Mouse (Mus musculus) lung, postnatal 25 days (tissue): ENCODE measurements at regions not wholly inside any gene's neighbourhood (a gene's known extent, or its start where the extent isn't known, plus 50 kb on each side); places are given as distances from the start of the nearest gene placed in this dataset.
A peak's percentile ranks its signal among the peaks of the same experiment; 100 is the strongest.

Experiments used
- DNase-seq: peaks from one replicate; pipeline ENCODE4 v3.0.0; 2022; ENCODE audit warnings: low spot score

DNA sequence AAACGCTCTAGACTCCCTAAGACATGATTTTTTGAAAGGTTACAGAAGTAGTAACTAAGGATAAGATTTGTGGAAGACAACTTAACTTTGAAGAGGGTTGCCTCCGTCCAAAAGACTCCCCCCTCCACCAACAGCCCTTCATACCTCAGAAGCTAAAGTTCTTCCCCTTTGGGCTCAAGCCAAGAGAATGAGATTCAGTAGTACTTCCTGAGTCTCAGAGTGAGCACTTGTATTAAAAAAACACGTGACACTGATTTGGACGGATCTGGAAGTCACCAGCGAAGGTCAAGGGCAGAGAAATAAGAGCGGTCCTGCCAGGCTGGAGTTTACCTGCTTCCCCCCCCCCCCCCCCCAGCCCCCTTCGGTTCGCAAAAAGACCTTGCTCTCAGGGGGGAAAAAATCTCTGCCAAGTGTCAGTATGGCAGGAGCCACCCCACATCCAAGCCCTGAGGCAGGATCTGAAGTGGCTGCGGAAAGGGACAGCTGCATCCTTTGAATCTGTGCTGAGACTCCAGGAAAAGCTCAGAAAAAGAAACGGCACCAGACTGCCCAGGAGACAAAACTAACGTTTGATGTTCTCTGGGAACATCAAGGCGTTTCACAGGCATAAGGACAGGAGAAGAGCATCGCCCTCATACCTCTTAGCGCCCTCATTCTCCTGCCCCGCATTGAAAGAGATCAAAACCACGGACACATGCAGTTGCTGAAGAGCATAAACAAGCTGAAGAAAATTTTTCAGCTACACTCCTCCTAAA lies 341.2 kb upstream of the Atp2b1 start:
- peak; percentile 26 for DNase-seq

DNA sequence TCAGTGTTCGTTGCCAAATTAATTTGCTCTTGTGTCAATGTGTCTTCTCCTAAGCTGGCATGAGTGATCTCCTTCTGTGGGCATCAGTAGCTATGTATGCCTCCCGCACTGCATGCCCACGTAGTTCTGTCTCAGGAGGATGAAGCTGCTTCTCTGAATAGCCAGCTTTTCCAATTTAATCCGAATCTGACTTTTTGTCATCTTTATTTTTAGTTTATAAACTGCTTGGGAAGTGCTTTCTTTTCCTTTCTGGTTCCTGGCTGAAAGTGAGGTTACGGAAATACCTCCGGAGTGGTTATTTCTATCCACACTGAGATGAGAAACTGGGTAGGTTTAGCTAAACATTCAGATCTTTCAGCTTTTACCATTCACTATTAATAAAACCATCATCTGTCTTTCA lies 337.2 kb upstream of the Atp2b1 start:
- DNase-seq, result no peak

DNA sequence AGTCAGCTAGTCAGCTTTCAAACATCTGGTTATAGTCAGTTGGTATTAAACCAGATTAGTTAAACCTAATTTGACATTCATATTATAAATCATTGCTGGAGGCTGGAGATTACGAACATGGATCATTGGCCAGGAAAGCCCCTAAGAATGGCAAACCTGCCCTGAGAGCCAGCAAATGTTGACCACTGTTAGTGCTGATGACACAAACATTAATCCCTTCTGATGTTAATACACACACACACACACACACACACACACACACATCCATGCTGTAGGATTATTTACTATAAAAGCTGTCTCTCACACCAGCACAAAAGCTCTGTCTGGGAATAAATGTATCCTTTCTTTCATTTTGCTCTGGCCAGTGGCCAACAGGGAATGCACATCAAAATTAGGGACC lies 329.4 kb upstream of the Atp2b1 start:
- DNase-seq, result no peak

DNA sequence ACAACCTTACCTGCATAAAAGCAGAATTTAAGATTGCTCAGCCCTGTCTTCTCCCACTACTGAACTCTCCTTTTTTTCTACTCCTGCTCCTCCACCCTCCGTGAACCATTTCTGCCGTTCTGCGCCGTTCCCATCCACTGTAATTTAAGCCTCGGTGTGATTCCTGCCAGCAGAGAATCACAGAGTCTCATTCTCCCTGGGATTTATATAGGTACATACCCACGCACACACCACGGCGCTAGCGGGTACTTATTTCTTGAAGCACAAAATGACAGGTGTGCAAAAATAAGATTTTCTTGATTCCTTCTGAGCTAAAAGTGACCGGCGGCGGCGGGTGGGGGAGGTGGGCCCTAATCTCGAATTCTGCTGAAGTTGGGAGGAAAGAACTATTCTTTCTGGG lies 324.5 kb upstream of the Atp2b1 start:
- DNase-seq, result no peak

DNA sequence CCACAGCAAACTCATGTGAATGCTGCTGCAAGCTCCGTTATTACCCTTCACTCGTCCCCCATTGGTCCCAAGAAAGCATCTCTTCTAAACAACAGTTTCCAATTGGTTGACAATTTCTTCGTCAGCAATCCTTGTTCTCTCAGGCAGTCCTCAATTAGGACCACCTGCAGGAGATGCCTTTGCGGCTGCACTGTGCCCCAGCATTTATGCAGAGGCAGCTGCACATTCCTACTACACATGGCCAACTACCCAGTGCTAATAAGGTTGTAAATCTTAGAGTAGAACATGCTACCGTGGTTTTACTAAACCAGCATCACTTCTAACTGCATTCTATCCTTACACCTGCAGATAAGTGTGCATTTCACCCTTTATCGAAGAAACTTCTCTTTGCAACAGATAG lies 322.1 kb upstream of the Atp2b1 start:
- DNase-seq, result no peak

DNA sequence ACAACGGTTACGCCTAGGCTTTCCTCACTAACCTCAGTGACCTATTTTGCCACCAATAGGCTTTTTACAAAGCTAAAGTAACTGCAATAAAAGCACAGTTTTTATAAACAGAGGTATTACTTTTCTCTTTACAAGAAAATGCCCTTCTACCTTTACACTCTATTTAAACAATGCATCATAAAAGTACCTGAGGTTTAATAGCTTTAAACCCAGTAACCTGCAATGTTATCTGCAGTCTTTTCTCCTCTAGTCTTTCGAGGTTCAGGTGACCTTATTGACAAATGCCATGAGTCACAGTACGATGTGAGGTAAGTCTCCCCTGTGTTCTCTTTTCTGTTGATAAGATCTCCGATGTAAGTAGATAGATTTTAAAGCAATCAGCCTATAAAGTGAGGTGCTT lies 320.3 kb upstream of the Atp2b1 start:
- no peak for DNase-seq

DNA sequence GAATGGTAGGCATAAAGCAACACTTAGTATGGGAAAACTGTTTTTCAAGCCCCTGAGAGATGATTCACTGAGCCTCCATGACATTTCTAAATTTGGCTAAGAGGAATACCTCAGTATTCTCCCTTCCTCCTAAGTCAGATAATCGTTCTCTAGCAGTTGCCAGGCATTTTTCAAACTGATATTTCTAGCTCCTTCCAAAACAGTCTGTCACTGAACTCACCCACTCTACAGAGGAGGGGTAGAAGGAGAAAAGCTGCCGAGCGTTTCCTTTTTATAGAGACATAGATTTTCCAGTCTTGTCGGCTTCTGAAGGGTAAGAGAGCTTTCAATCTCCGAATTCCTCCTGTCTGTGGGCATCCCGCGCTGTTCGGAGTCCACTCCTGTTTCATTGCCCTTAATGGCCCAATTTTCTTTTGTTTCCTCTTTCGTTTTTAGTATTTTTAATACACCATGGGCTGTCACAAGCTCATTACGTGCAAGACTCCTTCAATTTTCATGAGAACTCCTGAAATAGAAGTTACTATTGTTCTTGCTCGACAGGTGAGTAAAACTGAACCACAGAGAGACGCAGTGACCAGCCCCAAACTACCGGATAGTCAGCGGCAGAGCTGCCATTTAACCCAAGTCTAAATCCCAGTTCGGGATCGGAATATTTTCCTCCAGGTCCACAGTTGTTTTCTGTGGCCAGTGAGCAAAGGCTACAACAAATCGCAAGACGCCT lies 305.8 kb upstream of the Atp2b1 start:
- no peak for DNase-seq

DNA sequence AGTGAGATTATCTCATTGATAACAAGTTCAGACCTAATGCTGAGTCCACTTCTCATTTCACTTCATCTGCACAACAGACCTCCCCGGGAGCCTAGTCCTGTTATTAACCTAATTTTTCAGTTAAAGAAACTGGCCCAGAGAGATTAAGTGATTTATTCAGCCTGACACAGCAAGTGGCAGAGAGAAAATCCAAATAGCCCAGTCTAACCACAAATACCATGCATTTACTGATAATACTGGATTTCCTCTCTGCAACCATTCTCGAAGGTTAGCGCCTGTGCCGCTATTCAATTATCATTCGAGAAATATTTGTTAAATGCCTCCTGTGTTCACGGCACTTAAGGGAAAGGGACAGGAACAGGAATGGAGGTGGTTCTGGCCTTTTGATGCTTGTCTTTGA lies 303.5 kb upstream of the Atp2b1 start:
- DNase-seq, result no peak

DNA sequence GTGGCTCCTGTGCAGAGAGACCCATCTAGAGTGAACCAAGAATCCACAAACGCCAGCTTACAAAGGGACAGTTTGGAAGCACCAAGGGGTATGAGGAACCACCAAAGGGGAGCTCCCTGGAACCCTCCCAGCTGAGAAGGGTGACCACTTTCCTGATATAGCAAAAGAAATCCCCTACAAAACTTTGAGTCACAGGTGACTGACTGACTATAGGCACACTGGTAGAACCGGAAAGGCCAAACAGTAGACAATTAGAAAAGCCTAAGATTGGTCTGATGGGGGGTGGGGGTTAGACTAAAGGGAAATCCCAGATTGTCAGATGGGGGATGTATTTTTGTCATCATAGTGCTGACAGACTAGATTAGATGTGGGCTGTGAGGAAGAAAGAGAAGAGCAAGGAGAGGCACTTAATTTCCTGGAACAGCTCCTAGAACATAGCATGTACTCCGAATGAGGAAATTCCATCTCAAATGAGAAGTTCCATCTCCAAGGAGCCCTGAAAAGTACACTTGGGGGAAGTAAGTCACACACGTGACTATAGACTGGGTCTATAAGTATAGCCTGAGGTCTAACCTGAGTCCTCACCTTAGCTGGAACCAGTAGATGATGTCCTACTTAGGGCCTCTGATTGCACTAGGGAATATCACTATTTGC lies 302.4 kb upstream of the Atp2b1 start:
- DNase-seq, result no peak

DNA sequence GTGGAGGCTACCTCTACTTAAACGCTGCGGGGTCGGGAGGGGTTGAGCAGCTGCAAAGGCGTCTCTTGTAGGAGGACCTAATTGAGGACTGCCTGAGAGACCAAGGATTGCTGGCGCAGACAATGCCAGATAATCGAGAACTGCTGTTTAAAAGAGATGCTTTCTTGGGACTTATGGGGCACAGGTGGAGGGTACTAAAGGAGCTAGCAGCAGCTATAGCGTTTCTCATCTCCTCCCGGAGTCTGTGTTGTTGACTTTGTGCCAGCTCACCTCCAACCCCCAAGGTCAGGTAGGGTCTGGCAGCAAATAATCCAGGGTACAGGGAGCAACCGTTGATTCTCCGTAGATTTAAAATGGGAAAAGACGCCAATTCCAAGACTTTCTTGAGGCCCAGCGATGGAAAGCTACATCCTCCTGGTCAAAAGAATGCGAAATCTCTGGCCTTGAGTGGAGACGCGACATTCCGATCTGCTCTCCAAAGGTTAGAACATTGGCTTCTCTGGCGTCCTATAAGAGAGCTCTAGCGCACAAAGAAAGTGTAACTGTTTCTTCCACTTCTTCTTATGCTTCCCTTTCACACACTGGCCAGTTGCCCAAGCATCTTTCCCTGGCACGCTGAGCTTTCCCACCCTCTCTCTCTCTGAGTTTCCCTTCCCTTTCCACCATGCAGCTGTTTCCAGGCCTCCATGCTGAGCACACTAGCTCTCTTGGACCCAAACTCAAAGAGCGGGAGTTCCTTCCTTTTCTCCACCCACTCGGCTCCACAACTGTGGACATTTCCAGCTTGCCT lies 295.3 kb upstream of the Atp2b1 start:
- peak; percentile 35 for DNase-seq

DNA sequence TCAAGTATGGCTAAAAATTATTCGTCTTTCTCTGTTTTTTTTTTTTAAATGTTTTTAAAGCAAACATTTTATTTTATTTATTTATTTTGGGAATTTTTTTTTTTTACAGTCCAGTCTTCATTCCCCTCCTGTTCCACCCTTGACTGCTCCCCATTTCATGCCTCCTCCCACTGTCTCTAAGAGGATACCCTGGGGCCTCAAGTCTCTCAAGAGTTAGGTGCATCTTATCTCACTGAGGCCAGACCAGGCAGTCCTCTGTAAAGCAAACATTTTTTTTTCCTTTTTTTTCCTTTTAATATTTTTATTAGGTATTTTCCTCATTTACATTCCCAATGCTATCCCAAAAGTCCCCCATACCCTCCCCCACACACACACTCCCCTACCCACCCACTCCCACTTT lies 290.1 kb upstream of the Atp2b1 start:
- no peak for DNase-seq

DNA sequence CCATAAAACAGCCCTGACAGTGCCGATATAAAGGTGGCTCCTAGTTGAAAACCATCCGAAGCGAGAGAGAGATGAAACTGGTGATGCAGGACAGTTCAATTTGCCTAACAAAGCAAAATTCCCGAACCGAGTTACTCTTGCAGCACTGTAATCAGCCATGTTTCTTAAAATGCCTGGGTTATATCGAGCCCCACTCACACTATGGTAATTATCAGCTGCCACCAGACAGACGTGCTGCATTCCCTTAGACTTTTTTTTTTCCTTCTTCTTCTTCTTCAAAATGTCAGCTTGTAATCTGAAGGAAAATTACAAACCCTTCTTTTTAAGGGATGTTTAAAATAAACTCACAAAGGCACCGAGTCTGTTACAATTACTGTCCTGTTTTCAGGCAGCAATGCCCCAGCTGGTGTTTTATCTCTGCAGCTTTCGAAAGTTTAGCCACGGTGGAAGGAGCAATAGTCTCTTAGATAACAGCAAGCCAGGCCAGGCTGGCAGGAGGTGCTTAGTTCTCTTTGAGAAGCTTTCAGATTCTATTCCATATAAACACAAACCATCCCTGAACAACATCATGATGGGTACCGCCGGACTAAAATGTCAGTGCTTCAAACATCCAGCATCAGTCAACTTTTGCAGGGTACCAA lies 289.4 kb upstream of the Atp2b1 start:
- DNase-seq, result no peak

DNA sequence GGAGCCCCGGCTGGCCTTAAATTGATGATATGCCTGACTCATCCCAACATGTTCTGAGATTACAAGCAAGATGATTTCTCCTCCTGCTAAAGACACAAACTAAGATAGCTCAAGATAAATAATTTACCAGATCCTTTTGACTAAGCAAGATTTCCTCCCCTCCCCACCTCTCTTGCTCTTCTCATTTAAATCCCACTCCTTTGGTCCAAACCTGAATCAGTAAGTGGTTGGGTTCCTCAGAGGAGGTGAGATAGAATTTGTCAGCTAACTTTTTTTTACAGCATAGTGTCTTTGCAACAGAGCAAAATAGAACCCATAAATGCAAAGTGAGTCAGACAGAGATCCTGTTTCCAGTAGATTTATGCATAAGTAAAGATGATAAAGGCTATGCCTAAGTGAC lies 286.0 kb upstream of the Atp2b1 start:
- DNase-seq, result no peak

DNA sequence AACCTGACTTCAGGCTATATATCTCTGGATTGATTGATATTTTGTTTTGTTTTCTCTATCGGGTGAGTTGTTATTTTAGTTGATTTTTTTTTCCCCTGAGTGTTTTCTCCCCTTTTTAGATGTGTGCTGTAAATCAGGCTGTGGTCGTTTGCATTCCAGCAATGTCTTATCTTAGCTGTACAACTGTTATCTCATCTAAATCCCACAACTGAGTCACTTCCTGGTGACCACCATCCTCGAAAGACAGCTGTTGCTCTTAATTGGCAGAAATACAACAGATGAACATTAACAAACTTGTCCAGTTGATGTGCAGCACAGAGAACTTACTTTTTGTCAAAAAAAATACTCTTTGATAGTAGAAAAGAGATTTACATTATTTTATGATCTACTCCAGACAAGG lies 285.0 kb upstream of the Atp2b1 start:
- DNase-seq, result no peak

DNA sequence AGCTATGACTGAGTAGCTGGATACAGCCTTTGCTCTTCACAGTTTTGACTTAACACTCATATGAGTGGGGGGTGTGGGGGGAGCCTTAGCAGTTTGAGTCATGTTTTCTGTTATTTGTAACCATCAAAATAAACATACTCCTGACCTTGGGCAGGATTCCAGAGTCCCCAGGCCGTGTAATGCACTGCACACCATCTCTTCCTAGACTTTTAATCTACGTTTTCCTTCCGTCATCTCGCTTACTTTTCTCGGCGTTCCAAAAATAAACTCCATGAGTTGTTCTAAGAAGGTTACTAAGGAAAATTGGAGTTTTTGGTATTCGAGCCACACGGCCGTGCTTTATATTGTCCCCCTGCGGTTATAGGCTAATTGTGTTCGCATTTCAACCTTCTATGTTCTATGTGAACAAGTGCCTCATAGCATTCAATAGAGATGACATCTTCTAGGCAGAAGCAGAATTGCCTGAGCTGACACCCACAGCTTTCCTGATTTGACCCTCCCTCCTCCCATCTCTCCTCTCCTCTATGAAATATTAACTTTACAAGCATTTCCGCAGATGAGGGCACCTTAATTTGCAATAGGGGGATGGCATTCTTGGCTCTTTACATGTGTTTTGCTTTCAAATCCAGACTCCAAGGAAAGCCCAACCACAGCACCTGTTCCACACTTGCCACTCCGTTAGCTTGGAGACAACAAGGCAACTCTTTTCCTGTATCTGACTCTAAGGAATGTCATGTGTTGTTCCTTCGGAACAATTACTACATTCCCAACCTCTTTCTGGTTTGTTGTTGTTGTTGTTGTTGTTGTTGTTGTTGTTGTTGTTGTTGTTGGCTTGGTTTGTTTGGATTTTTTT lies 276.2 kb upstream of the Atp2b1 start:
- no peak for DNase-seq

DNA sequence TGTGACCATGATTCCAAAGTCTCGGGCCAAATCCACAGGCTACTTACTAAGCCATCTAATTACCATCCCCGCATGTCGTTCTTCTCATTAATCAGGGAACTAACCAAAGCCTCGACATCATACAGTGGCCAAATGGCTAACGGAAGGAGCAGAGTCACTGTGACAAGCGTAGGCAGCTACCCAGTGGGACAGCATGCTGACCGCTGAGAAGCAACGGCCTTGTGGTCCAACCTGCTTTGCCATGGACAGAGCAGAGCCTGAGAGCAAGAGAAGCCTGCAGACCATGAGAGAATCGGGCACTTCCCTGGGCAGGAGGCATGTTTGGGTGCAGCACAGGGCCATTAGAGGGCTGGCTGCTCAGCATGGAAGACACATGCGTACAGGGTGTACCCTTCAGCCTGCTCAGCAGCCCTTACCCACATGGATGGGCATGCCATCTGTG lies 268.5 kb upstream of the Atp2b1 start:
- DNase-seq, result no peak

DNA sequence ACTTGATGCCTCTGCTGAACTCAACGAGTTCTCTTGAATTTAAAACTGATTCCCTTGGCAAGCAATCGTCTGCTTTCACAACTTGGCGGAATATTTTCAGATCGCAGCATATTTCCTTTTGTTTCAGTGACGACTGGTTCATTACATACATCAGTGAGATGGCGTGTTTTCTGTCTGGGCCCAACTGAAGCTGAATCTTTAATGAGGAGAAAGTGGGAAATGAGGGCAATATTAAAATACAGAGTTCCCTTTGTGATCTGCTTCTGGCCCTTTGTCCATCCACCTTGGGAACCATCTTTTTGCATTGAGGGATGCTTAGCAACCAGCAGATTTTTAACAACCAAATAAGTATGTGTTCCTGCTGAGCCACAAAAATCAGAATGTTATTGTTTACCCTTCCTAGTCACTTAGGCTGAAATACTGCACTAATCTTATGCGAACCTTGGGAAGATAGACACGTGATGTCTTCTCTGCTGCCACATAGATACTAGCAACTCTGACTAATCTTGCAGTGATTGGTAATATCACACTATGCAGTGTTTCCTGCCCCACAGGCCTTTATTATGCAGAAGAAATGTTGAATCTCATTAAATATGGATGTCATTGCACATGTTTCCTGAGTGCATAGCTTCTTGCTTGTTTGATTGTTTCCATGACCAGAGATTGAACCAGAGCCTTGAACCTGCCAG lies 267.8 kb upstream of the Atp2b1 start:
- no peak for DNase-seq

DNA sequence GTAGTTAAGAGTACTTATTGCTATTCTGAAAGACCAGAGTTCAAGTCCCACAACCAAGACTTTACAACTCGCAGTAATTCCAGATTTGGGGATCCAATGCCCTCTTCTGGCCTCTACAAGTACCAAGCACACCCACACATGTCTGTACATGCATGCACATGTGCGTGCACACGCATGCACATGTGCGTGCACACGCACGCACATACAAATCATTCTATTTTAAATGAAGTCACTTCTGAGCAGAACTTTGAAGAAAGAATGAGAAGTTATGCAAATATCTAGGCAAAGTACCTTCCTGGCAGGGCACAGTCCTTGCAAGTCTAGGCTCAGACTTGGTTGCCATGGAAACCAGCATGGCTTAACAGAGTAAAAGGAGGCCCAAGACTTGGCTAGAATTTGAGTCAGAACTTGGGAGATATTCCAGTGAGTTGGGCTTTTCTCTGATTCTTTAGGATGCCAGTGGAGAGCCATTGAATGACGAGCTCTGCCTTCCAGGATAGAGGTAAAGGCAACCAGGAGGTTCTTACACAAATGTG lies 265.4 kb upstream of the Atp2b1 start:
- DNase-seq, result no peak

DNA sequence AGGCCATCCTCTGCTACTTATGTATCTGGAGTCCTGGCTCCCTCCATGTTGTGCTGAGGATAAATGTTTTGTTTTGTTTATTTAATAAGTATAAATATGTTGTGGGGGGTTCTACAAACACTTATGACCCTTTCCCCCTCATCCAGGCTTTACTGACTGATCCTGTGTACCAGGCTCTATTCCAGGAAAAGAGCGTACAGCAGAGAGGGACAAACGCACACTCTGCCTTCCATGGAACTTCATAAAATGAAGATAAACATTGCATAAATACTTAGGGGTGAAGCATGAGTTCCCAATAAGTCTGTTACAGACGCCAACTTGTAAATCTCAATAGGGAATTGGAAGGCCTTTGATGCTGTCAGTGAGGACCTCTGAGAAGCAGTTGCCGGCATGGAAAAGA lies 263.7 kb upstream of the Atp2b1 start:
- DNase-seq, result no peak

DNA sequence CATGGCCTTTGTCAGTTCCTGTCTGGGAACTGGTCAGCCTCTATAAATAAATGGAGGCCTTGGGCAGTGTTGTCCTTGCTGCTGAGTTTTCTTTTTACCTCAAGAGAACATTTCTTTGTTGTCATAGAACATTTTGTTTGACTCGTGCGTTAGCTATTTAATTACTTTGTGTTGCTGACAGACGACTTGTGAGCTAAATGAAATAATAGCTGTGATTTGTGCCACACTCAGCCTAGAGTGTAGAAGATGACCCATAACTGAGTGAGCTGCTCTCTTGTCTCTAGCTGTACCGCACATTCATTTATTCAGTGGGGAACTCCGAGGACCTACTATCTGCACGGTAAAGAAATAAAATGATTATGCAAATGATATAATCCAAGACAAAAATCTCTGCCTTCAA lies 263.1 kb upstream of the Atp2b1 start:
- no peak for DNase-seq
